Mouse (Mus musculus) C2C12 (cell line): ENCODE results near the gene Foxs1. TPM values are rescaled to one million over a fixed set of nuclear protein-coding genes. Genes with fewer than 3 reads are reported as not detected.
A peak's percentile ranks its signal among the peaks of the same experiment; 100 is the strongest.

ENCODE experiments used
- H3K27me3 ChIP-seq: one replicate; pipeline ENCODE4 v1.6.1; 2011; ENCODE audit not compliant: control insufficient read depth, insufficient read depth, insufficient read length
- H3K36me3 ChIP-seq: one replicate; pipeline ENCODE4 v1.6.1; 2011; ENCODE audit not compliant: control insufficient read depth, insufficient read depth
- H3K4me3 ChIP-seq: one replicate; pipeline ENCODE4 v1.5.1; 2011; ENCODE audit warnings: mild to moderate bottlenecking, control low read depth; ENCODE audit not compliant: poor library complexity, insufficient read depth, severe bottlenecking
- H3K79me2 ChIP-seq: one replicate; pipeline ENCODE4 v1.6.1; 2011; ENCODE audit not compliant: control insufficient read depth, insufficient read depth
- H3K79me3 ChIP-seq: one replicate; pipeline ENCODE4 v1.6.1; 2011; ENCODE audit warnings: low read depth, control low read depth
- H3ac ChIP-seq: one replicate; pipeline ENCODE3; 2011; ENCODE audit warnings: low read depth; ENCODE audit not compliant: control insufficient read depth, insufficient read length
- CEBPB ChIP-seq: IDR thresholded peaks from one replicate; pipeline ENCODE4 v1.6.1; 2011; ENCODE audit warnings: low read depth, mild to moderate bottlenecking, control low read depth, moderate library complexity
- CTCF ChIP-seq: IDR thresholded peaks from one replicate; pipeline ENCODE4 v1.5.1; 2011; ENCODE audit not compliant: control insufficient read depth, insufficient read depth, insufficient read length
- FOSL1 ChIP-seq: IDR thresholded peaks from one replicate; pipeline ENCODE4 v1.8.0; 2011; ENCODE audit warnings: mild to moderate bottlenecking, low read length; ENCODE audit not compliant: poor library complexity, insufficient read depth, severe bottlenecking
- MAX ChIP-seq: IDR thresholded peaks from one replicate; pipeline ENCODE4 v1.6.1; 2011; ENCODE audit warnings: mild to moderate bottlenecking, control low read depth
- MYOD1 ChIP-seq: IDR thresholded peaks from one replicate; pipeline ENCODE4 v1.6.1; 2011; ENCODE audit warnings: low read depth; ENCODE audit not compliant: control insufficient read depth, insufficient read length
- MYOG ChIP-seq: IDR thresholded peaks from one replicate; pipeline ENCODE4 v1.6.1; 2011; ENCODE audit not compliant: control insufficient read depth, insufficient read length; ENCODE audit errors: extremely low read depth
- USF1 ChIP-seq: IDR thresholded peaks from one replicate; pipeline ENCODE4 v1.6.1; 2011; ENCODE audit warnings: low read depth, mild to moderate bottlenecking, control low read depth, moderate library complexity
- polyA plus RNA-seq: library from polyadenylated mRNA; unstranded; fragments of >200 nt; fragmentation: generic; extraction: Trizol; gene quantifications from one replicate; pipeline ENCODE4 v1.2.1, GENCODE M21; 2012; ENCODE audit warnings: missing spikeins

Foxs1 gene
- polyA plus RNA-seq, 1 experiment: 55.0 TPM

DNA sequence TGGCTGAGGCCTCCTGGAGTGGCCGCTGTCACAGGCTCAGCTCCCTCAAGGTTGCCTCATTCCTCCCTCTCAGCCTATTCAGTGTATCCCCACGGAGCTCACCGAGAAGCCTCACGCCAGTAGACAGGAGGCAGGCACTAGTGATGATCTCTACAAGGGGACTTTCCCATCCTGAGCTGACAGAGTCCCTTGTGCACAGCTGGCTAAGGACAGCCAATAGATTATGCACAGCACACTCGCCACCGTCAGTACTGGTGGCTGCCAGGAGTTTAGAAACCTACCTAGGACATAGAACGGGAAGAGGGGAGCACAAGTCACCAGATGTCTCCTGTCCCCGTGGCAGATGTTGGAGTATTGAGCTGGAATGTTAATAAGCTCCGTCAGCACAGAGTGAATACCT lies 15.3 kb downstream of the Foxs1 start:
- H3K79me3 ChIP-seq: no peaks in the 10 kb centered on the region
- no peak overlapping the region for H3ac ChIP-seq
- H3K79me2 ChIP-seq: no peaks in the 10 kb centered on the region
- H3K36me3 ChIP-seq: no peaks in the 10 kb centered on the region
- TF ChIP-seq CEBPB (no peak), CTCF (no peak)
- H3K4me3 ChIP-seq: no peak overlapping the region
- H3K27me3 ChIP-seq: no peaks in the 10 kb centered on the region

GRCm38 (mm10) chr2:152916111-152916510 lies 16.9 kb downstream of the Foxs1 start:
- H3K79me2 ChIP-seq: no peaks in the 10 kb centered on the region
- H3K36me3 ChIP-seq: no peaks in the 10 kb centered on the region
- no peaks in the 10 kb centered on the region for H3K79me3 ChIP-seq
- H3K4me3 ChIP-seq: no peak overlapping the region
- no peak for TF ChIP-seq USF1
- TF ChIP-seq CEBPB: no peak
- TF ChIP-seq MYOD1: no peak
- TF ChIP-seq MAX: no peak
- TF ChIP-seq MYOG: no peak
- TF ChIP-seq CTCF: no peak
- no peak for TF ChIP-seq FOSL1
- H3ac ChIP-seq: no peak overlapping the region
- H3K27me3 ChIP-seq: no peaks in the 10 kb centered on the region

- Histone ChIP-seq H3K27me3 (no peaks in the 10 kb centered on the region), H3K79me2 (no peaks in the 10 kb centered on the region), H3K36me3 (no peaks in the 10 kb centered on the region), H3ac (no peak overlapping the region), H3K4me3 (no peak overlapping the region), H3K79me3 (no peaks in the 10 kb centered on the region)
- no peak for TF ChIP-seq MAX
- TF ChIP-seq CEBPB: no peak
- no peak for TF ChIP-seq FOSL1
- TF ChIP-seq MYOG: no peak
These were observed 17.6 kb downstream of the Foxs1 start for GRCm38 (mm10) chr2:152915453-152915852.

DNA sequence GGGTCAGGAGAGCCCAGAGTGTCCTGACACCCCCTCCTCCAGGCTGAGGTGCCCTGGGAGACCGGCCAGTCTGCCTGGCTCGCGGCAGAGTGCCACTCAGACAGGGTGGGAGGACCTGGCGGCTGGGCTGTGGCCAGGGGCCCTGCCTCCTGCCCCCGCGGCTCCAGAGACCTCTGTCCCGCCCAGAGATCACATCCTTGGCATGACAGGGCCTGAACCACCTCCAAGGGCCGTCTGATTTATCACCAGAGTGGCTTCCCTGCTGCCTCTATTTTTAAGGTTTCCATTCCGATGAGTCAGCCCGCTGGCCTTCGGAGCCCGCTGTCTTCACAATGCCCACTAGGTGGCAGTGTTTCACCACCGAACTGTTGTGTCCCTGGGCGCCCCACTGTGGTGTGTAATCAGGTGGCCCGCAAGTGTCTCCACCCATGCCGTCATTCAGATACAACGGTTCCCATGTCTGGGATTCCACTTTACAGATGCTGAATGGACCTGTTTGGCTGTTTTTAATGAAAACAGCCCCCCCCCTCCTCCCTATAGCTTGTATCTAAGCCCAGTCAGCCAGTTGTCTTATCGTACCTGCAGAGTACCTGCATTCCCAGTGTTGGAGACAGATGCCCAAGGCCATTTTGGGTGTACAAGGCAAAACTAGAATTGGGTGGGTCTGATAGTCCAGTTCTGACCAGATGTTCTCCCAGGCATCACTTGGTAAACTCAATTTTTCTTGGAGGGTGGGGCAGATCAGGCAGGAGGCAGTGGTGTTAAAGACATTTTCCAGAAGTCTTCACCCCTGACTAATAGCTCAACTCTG lies 18.5 kb downstream of the Foxs1 start:
- H3ac ChIP-seq: no peak overlapping the region
- no peaks in the 10 kb centered on the region for H3K79me3 ChIP-seq
- no peak overlapping the region for H3K4me3 ChIP-seq
- TF ChIP-seq MYOG: no peak
- peak; percentile 89 for TF ChIP-seq CTCF
- TF ChIP-seq FOSL1: no peak
- TF ChIP-seq MYOD1: no peak
- peak; percentile 23 for TF ChIP-seq MAX
- peak; percentile 25 for TF ChIP-seq USF1
- TF ChIP-seq CEBPB: no peak
- no peaks in the 10 kb centered on the region for H3K36me3 ChIP-seq
- no peaks in the 10 kb centered on the region for H3K27me3 ChIP-seq
- no peaks in the 10 kb centered on the region for H3K79me2 ChIP-seq

- Histone ChIP-seq H3K79me3 (no peaks in the 10 kb centered on the region), H3K27me3 (no peaks in the 10 kb centered on the region), H3K4me3 (no peak overlapping the region), H3K79me2 (no peaks in the 10 kb centered on the region), H3K36me3 (no peaks in the 10 kb centered on the region), H3ac (no peak overlapping the region)
- TF ChIP-seq USF1 (no peak), FOSL1 (no peak), CEBPB (no peak), MAX (no peak), MYOG (no peak), CTCF (no peak), MYOD1 (no peak)
These were observed 19.5 kb downstream of the Foxs1 start for GRCm38 (mm10) chr2:152913471-152913870.

DNA sequence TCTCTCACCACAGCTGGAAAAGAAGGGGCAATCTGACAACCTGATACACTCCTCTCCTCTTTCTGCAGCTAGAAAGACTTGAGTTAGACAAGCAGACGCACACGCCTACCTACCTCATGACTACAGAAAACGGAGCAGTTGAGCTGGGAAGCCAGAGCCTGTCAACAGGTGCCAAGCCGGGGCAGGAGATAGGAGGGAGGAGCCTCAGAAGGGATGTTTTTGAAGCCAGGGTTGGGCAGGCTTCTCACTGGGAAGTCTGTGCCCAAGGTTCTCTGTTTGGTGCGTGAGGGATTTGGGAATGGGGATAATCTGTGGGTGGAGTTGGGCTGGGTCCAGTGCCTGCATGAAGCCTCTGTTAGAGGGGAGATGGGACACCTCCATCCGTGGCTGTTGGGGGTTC lies 21.6 kb downstream of the Foxs1 start:
- no peaks in the 10 kb centered on the region for H3K36me3 ChIP-seq
- no peaks in the 10 kb centered on the region for H3K79me3 ChIP-seq
- TF ChIP-seq MYOG: no peak
- TF ChIP-seq FOSL1: no peak
- no peak for TF ChIP-seq CEBPB
- TF ChIP-seq USF1: no peak
- TF ChIP-seq MAX: no peak
- TF ChIP-seq CTCF: no peak
- no peak for TF ChIP-seq MYOD1
- H3K4me3 ChIP-seq: no peak overlapping the region
- H3K79me2 ChIP-seq: no peaks in the 10 kb centered on the region
- H3ac ChIP-seq: no peak overlapping the region
- no peaks in the 10 kb centered on the region for H3K27me3 ChIP-seq
